Mouse (Mus musculus) frontal cortex, postnatal 14 days (tissue): ENCODE results near the gene Mthfsd.
"Not testable (repeated sequence)": the region's sequence is repeated elsewhere in the genome, so short reads cannot be mapped to it uniquely, and the experiment has no call there.

Experiments used
- DNase-seq, 2 experiments: peaks; one replicate each; pipeline ENCODE4 v3.0.0; 2022; ENCODE audit warnings: low spot score in 2 of 2

The Mthfsd gene

GRCm38 (mm10) chr8:121107668-121108656 is at the start of gene Mthfsd:
Gene Mthfsd (minus strand): TSS chr8:121108392.
- peak; percentile 97 to 98 for DNase-seq

- DNase-seq = no peak
Measured at GRCm38 (mm10) chr8:121156990-121157491, 48.8 kb upstream of the Mthfsd start.

GRCm38 (mm10) chr8:121152394-121152793 is 44.2 kb upstream of the Mthfsd start:
- DNase-seq = no peak

- DNase-seq = no peak
Measured at GRCm38 (mm10) chr8:121148573-121149083, 40.4 kb upstream of the Mthfsd start.

- not testable (repeated sequence) for DNase-seq
Measured at GRCm38 (mm10) chr8:121145457-121146134, 37.4 kb upstream of the Mthfsd start.

GRCm38 (mm10) chr8:121136856-121137255 is 28.7 kb upstream of the Mthfsd start:
- DNase-seq = no peak

- no peak for DNase-seq
Measured at GRCm38 (mm10) chr8:121134512-121134911, 26.3 kb upstream of the Mthfsd start.

GRCm38 (mm10) chr8:121134102-121134501 is 25.9 kb upstream of the Mthfsd start:
- DNase-seq = no peak

- DNase-seq = no peak
Measured at GRCm38 (mm10) chr8:121132961-121133513, 24.8 kb upstream of the Mthfsd start.

- DNase-seq = no peak
Measured at GRCm38 (mm10) chr8:121130522-121130921, 22.3 kb upstream of the Mthfsd start.

- DNase-seq = no peak
Measured at GRCm38 (mm10) chr8:121129265-121129940, 21.2 kb upstream of the Mthfsd start.

- no peak for DNase-seq
Measured at GRCm38 (mm10) chr8:121128531-121129264, 20.5 kb upstream of the Mthfsd start.

GRCm38 (mm10) chr8:121127756-121128375 is 19.7 kb upstream of the Mthfsd start, which contains the start of gene Foxl1:
Gene Foxl1 (plus strand): TSS chr8:121127940.
- no peak for DNase-seq

GRCm38 (mm10) chr8:121127291-121127701 is 19.1 kb upstream of the Mthfsd start:
- DNase-seq = no peak

- no peak for DNase-seq
Measured at GRCm38 (mm10) chr8:121126694-121127093, 18.5 kb upstream of the Mthfsd start.

- no peak for DNase-seq
Measured at GRCm38 (mm10) chr8:121126191-121126590, 18.0 kb upstream of the Mthfsd start.

- DNase-seq = peak in 1 of 2 experiments; percentile 49
Measured at GRCm38 (mm10) chr8:121125311-121125876, 17.2 kb upstream of the Mthfsd start.

GRCm38 (mm10) chr8:121124547-121125239 is 16.5 kb upstream of the Mthfsd start:
- no peak for DNase-seq

GRCm38 (mm10) chr8:121123113-121123512 is 14.9 kb upstream of the Mthfsd start:
- no peak for DNase-seq
